Mouse (Mus musculus): Measurements from ENCODE around the gene Cdk5r1. TPM values are rescaled to one million over a fixed set of nuclear protein-coding genes. Genes with fewer than 3 reads are reported as not detected.
A peak's percentile ranks its signal among the peaks of the same experiment; 100 is the strongest.

Cdk5r1 gene
- total RNA-seq, 2 experiments from 2014 or later: 339 to 344 TPM

DNA sequence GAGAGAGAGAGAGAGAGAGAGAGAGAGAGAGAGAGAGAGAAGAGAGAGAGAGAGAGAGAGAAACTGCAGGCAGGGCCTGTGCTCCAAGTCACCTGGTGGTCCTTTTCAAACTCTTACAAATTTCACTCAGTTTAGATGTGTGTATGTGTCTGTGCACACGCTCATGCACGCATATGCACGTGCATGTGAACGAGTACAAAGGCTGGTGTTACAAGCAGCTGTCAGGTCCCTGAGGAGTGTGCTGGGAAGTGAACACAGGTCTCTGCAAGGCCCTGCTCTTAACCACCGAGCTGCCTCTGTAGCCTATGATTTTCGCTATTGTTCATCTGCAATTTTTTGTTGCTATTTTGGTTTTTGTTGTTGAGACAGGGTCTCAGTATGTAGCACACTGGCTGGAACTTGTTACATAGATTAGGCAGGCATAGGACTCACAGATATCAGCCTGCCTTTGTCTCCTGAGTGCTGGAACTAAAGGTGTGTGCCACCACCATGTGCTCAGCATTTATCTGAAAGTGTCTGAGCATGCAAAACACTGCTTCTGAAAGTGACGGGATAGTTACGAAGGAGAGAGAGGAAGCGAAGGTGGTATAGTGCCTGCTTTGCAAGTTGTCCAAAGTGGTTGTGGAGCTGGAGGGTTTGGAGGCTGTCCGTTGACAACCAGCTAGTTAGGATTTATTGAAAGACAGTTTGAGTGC lies 20.5 kb downstream of the Cdk5r1 start:
- no peak for DNase-seq (ENCODE audit: low spot score in 2 of 2)
- intact Hi-C loops (cut with DNase I): no loop called here

DNA sequence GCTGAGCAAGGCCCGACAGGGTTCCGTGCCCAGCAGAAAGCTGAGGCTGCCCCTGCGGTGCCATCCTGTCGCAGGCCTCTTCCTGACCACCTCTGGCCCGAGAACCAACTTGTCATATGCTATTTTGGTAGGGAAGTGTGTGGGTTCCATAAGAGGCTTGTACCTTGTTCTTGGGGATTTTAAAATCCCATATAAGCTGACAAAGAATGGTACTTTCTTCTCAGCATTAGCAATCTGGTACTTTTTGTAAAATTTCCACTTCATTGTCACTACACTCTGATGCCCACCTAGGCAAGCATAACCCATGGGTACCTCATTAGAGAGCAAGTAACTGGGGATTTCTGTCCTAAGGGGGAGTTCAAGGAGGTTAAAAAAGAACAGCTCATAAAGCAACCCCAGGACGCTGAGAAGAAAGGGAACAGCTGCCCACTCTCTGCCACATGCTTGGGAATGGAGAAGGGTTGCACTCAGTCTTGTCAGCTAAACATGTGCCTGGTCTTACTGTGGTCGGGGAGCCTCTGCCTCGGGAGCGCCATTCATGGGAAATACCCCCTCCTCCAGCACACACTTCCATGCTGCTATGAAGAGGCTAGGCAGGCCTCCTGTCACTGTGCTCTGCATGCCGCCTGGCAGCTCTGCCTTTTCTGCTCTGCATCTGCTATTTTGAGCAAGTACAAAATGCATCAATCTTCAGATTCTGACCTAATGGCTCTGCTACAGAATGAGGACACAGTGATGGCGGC lies 21.7 kb downstream of the Cdk5r1 start:
- intact Hi-C loops (cut with DNase I): no loop called here
- no peak for DNase-seq (ENCODE audit: low spot score in 2 of 2)

DNA sequence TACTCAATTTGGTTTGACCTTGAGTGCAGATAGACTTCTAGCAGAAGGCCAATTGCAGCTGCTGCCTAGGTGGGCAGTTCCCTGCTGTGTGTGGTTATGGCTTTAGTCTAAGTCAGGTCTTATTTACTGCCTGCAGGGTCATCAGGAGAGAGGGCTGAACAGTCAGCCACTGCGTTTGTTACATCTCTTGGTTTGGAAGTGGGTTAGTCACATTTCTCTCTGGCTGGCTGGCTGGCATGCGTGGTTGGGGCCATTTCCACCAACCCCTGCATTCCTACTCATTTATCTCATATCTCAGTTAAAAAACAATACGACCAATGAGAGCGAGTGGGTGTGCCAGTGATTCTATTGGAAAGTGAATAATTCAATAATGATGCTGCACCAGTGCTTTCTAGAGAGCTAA lies 22.7 kb downstream of the Cdk5r1 start:
- intact Hi-C loops (cut with DNase I): no loop called here
- no peak for DNase-seq (ENCODE audit: low spot score in 2 of 2)

- DNase-seq (ENCODE audit: low spot score in 2 of 2): no peak
Observed at GRCm38 (mm10) chr11:80503281-80503680, 26.5 kb downstream of the Cdk5r1 start.

GRCm38 (mm10) chr11:80503726-80504452 lies 27.1 kb downstream of the Cdk5r1 start:
- intact Hi-C loops (cut with DNase I): loop anchor here (1.0 to 2.0 kb wide), 2 partner anchors 15 to 16 kb away; no protein-coding TSS in a partner anchor
- DNase-seq (ENCODE audit: low spot score in 2 of 2): peak; percentile 94 to 99

More at GRCm38 (mm10) chr11:80503281-80503680, 26.5 kb downstream of the Cdk5r1 start:
- intact Hi-C loops (cut with DNase I): no loop called here

DNA sequence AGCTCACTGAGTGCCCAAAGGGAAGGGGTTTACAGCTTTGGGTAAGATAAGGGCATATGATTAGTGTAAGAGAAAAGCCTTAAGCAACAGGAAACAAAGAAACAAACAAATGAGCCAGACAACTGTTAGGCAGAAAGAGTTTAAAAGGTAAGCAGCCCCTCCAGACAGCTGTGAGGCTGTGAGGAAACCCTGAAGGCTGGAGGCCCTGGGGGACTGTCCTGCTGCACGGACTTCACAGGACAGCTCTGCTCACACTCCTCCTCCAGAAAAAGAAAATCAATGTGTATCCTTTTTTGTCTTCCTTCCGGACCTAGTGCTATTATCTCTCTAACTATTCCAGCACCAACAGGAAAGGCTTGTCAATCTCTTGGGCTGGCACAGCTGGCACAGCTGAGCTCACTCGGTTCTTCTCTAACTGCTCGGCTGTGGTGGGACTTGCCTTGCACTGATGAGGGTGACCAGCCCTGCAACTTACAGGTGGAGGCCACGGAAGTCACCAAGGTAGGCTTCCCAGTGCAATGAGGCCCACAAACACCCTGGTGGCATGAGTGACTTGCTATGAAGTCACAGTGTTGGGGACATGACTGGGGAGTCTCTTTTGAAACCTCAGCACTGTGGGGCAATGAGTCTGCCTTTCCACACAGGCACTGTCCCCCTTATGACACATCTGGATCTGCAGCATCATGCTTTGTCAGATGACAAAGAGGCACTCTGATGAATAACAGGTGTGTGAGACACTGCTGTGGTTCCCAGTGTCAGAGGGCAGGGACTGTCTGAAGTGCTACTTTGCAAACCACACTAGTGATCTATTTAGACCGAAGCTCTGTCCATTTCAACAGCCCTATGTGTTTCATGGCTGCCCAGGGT lies 27.9 kb downstream of the Cdk5r1 start:
- DNase-seq (ENCODE audit: low spot score in 2 of 2): no peak
- intact Hi-C loops (cut with DNase I): loop anchor here (1.0 to 5.0 kb wide), 4 partner anchors 14 to 99 kb away; no protein-coding TSS in a partner anchor

GRCm38 (mm10) chr11:80505581-80505980 lies 28.8 kb downstream of the Cdk5r1 start:
- intact Hi-C loops (cut with DNase I): loop anchor here (1.0 to 5.0 kb wide), 3 partner anchors 13 to 98 kb away; no protein-coding TSS in a partner anchor
- peak in 1 of 2 experiments; percentile 92 for DNase-seq (ENCODE audit: low spot score in 2 of 2)

- no peak for DNase-seq (ENCODE audit: low spot score in 2 of 2)
- intact Hi-C loops (cut with DNase I): loop anchor here (5.0 kb wide), 1 partner anchor 46 kb away; no protein-coding TSS in a partner anchor
Observed at GRCm38 (mm10) chr11:80506483-80506882, 29.7 kb downstream of the Cdk5r1 start.

GRCm38 (mm10) chr11:80507791-80508190 lies 31.0 kb downstream of the Cdk5r1 start:
- intact Hi-C loops (cut with DNase I): loop anchor here (5.0 kb wide), 1 partner anchor 45 kb away; no protein-coding TSS in a partner anchor
- no peak for DNase-seq (ENCODE audit: low spot score in 2 of 2)

- intact Hi-C loops (cut with DNase I): loop anchor here (5.0 kb wide), 1 partner anchor 44 kb away; no protein-coding TSS in a partner anchor
- DNase-seq (ENCODE audit: low spot score in 2 of 2): peak; percentile 49 to 66
Observed at GRCm38 (mm10) chr11:80508361-80509175, 31.7 kb downstream of the Cdk5r1 start.

DNA sequence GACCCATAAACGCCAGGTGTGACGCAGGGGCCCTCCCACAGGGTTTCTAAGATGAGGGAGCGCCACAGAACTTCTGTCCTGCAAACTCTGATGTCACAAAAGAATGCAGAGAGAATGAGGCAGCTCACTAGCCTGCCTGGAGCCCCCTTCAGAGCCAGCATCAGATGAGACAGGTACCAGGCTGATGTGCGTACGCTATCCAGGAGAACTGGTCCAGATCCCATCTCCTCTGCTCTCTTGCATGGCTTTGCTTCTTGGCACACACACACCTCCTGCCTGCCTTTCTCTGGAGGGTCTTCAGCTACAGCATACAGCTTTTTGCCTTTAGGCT lies 32.3 kb downstream of the Cdk5r1 start:
- intact Hi-C loops (cut with DNase I): loop anchor here (5.0 kb wide), 1 partner anchor 43 kb away; no protein-coding TSS in a partner anchor
- no peak for DNase-seq (ENCODE audit: low spot score in 2 of 2)

DNA sequence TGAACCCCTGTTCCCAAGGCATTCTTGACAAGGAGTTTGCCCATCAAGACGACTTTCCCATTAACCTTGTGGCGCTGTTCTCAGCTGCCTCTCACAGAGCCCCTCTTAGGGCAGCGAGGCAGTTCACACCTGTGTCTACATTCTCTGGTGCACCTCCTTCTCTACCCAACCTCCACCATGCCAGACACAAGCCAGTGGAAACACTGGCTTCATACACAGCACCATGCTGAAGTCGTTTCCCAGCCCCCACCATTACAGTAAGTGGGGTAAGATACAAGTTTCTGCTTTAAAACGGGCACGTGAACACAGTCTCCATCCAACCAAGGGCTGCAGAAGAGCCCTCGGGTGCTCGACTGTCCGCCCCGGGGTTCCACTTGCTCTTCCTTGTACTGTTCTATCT lies 33.3 kb downstream of the Cdk5r1 start:
- intact Hi-C loops (cut with DNase I): no loop called here
- no peak for DNase-seq (ENCODE audit: low spot score in 2 of 2)

GRCm38 (mm10) chr11:80512313-80513056 lies 35.7 kb downstream of the Cdk5r1 start:
- intact Hi-C loops (cut with DNase I): no loop called here
- DNase-seq (ENCODE audit: low spot score in 2 of 2): no peak

- no peak for DNase-seq (ENCODE audit: low spot score in 2 of 2)
- intact Hi-C loops (cut with DNase I): no loop called here
Observed at GRCm38 (mm10) chr11:80513796-80514195, 37.0 kb downstream of the Cdk5r1 start.

DNA sequence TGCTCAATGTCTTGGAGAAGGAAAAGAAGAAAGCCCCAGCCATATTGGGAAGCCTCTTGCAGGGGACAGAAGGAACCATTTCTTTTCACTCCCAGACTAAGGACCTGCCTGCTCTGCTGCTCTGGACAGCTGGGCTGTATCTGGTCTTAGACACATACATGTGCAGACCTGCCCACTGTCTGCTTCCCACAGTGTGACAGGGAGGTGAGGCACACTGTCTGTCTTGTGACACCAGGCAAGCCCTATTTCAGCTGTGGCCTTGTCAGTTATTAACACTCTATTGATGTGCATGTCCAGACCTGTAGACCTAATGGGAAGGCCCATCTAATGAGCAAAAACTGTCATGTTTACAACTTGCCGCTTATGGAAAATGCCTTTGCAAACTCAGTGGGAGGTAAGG lies 38.5 kb downstream of the Cdk5r1 start:
- intact Hi-C loops (cut with DNase I): loop anchor here (5.0 kb wide), 1 partner anchor 33 kb away; no protein-coding TSS in a partner anchor
- no peak for DNase-seq (ENCODE audit: low spot score in 2 of 2)

DNA sequence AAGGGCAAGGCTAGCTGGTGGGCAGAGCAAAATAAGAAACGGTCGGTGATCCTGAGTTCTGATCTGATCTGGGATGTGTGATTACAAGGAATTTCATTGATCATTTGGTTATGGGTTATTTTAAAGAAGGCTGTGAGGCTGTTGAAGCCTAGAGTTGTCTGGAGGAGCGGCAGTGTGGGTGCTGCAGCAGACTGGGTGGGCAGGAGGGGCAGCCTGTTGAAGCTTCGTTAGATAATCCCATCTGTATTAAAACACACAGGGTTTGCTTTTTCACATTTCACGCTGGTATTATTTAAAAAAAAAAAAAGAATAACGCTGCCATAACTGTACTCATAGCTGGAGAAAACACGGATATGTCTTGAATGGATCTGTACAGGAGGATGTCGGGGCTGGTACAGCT lies 39.1 kb downstream of the Cdk5r1 start:
- DNase-seq (ENCODE audit: low spot score in 2 of 2): no peak
- intact Hi-C loops (cut with DNase I): loop anchor here (5.0 kb wide), 1 partner anchor 34 kb away; no protein-coding TSS in a partner anchor
